Mouse (Mus musculus) limb, embryonic 11.5 days (tissue): ENCODE data around the gene Zscan20. TPM values are rescaled to one million over a fixed set of nuclear protein-coding genes. Genes with fewer than 3 reads are reported as not detected.
"Not testable (repeated sequence)": the region's sequence is repeated elsewhere in the genome, so short reads cannot be mapped to it uniquely, and the experiment has no call there.

Experiments
- ATAC-seq: fragments of 200-750 bp; cut with Nextera tagmentation; 2 replicates; pipeline ENCODE4 v1.8.0; 2017; ENCODE audit warnings: low read depth; ENCODE audit not compliant: insufficient number of reproducible peaks, low FRiP score, low TSS enrichment
- DNase-seq: peaks from one replicate; pipeline ENCODE4 v3.0.0-alpha.2; 2015; ENCODE audit warnings: low spot score
- H3K27ac ChIP-seq: fragments of 300-500 bp; sonication (generic); replicated peaks from 2 replicates; pipeline ENCODE4 v1.5.1; 2014; ENCODE audit warnings: low read depth, mild to moderate bottlenecking, low read length
- H3K27me3 ChIP-seq: fragments of 300-500 bp; sonication (generic); 2 replicates; pipeline ENCODE4 v1.6.1; 2014; ENCODE audit warnings: mild to moderate bottlenecking, low read length, mixed read lengths; ENCODE audit not compliant: control insufficient read depth, insufficient read depth
- H3K36me3 ChIP-seq: fragments of 300-500 bp; sonication (generic); 2 replicates; pipeline ENCODE4 v1.6.1; 2014; ENCODE audit warnings: mild to moderate bottlenecking, low read length, moderate library complexity, mixed read lengths; ENCODE audit not compliant: control insufficient read depth, insufficient read depth
- H3K4me1 ChIP-seq: fragments of 300-500 bp; sonication (generic); 2 replicates; pipeline ENCODE4 v1.6.1; 2014; ENCODE audit warnings: low read length, mixed read lengths; ENCODE audit not compliant: control insufficient read depth, insufficient read depth
- H3K4me2 ChIP-seq: fragments of 300-500 bp; sonication (generic); 2 replicates; pipeline ENCODE4 v1.6.1; 2014; ENCODE audit warnings: low read depth, mild to moderate bottlenecking, moderate library complexity; ENCODE audit not compliant: severe bottlenecking
- H3K4me3 ChIP-seq: fragments of 300-500 bp; sonication (generic); 2 replicates; pipeline ENCODE4 v1.5.1; 2014; ENCODE audit warnings: low read depth, low read length
- H3K9ac ChIP-seq: fragments of 300-500 bp; sonication (generic); 2 replicates; pipeline ENCODE4 v1.6.1; 2014; ENCODE audit warnings: mild to moderate bottlenecking, low read length
- H3K9me3 ChIP-seq: fragments of 300-500 bp; sonication (generic); 2 replicates; pipeline ENCODE4 v1.6.1; 2016; ENCODE audit warnings: low read length; ENCODE audit not compliant: control insufficient read depth
- WGBS: fragments of 180-500 bp; shearing (Covaris S2); extraction: QIAGEN DNeasy Blood & Tissue Kit; methylation state at CpG from one replicate; pipeline ENCODE4 v1.1.7; 2014; 5-methylcytosine and 5-hydroxymethylcytosine counted together
- polyA plus RNA-seq: library from polyadenylated mRNA; unstranded; fragments of >200 nt; fragmentation: Nextera tagmentation; extraction: Ambion mirVana; gene quantifications from 2 replicates; pipeline ENCODE4 v1.2.1, GENCODE M21; 2014

Gene Zscan20
- polyA plus RNA-seq, 1 experiment from 2014 or later: 4.5 TPM

GRCm38 (mm10) chr4:128618246-128618911 is 8.5 kb upstream of the Zscan20 start, which contains the start of gene Tlr12:
TSS of gene Tlr12 (minus strand) at chr4:128618619.
- Histone ChIP-seq H3K27ac (peak within 1 kb of the TSS; percentile 30; the same call in 1 of the 2 replicates), H3K9ac (no peak within 1 kb of the TSS), H3K36me3 (no peaks in the 10 kb centered on the region), H3K4me2 (0 out of 2 replicates have a peak within 1 kb of the TSS, but pooled peaks have one; percentile 7), H3K27me3 (no peaks in the 10 kb centered on the region), H3K4me3 (no peak within 1 kb of the TSS), H3K9me3 (no peaks in the 10 kb centered on the region), H3K4me1 (peaks cover 13% of the 10 kb centered on the region)
- WGBS: 45% methylated on average over 15 of the region's 15 CpGs
- ATAC-seq (no peak), DNase-seq (no peak)

GRCm38 (mm10) chr4:128617363-128618120 is 7.6 kb upstream of the Zscan20 start:
- no peaks in the 10 kb centered on the region for H3K36me3 ChIP-seq
- 78% methylated on average over 17 of the region's 17 CpGs for WGBS
- no peak overlapping the region for H3K4me3 ChIP-seq
- H3K27ac ChIP-seq: no peak overlapping the region
- peaks cover 13% of the 10 kb centered on the region for H3K4me1 ChIP-seq
- no peaks in the 10 kb centered on the region for H3K27me3 ChIP-seq
- H3K4me2 ChIP-seq: no peak overlapping the region
- no peak overlapping the region; the same call in 1 of the 2 replicates for H3K9ac ChIP-seq
- no peak for DNase-seq
- no peak for ATAC-seq
- no peaks in the 10 kb centered on the region for H3K9me3 ChIP-seq

GRCm38 (mm10) chr4:128615761-128616160 is 5.9 kb upstream of the Zscan20 start:
- DNase-seq (no peak), ATAC-seq (no peak)
- Histone ChIP-seq H3K27me3 (no peaks in the 10 kb centered on the region), H3K4me3 (no peak overlapping the region), H3K27ac (no peak overlapping the region), H3K4me1 (peaks cover 13% of the 10 kb centered on the region), H3K4me2 (no peak overlapping the region), H3K36me3 (no peaks in the 10 kb centered on the region), H3K9ac (no peak overlapping the region), H3K9me3 (no peaks in the 10 kb centered on the region)
- 92% methylated on average over 14 of the region's 14 CpGs for WGBS

GRCm38 (mm10) chr4:128613326-128613725 is 3.4 kb upstream of the Zscan20 start:
- no peak overlapping the region for H3K4me2 ChIP-seq
- H3K4me3 ChIP-seq: no peak overlapping the region
- no peak overlapping the region for H3K27ac ChIP-seq
- WGBS: 20% methylated on average over 8 of the region's 8 CpGs
- no peaks in the 10 kb centered on the region for H3K9me3 ChIP-seq
- no peak overlapping the region for H3K9ac ChIP-seq
- no peaks in the 10 kb centered on the region for H3K27me3 ChIP-seq
- H3K4me1 ChIP-seq: peaks cover 8% of the 10 kb centered on the region
- DNase-seq (peak; percentile 77), ATAC-seq (no peak)
- no peaks in the 10 kb centered on the region for H3K36me3 ChIP-seq

GRCm38 (mm10) chr4:128611726-128612125 is 1.8 kb upstream of the Zscan20 start:
- H3K4me1 ChIP-seq, H3K9ac ChIP-seq, H3K27me3 ChIP-seq, ATAC-seq, H3K27ac ChIP-seq, H3K9me3 ChIP-seq, H3K4me2 ChIP-seq, H3K4me3 ChIP-seq, DNase-seq, H3K36me3 ChIP-seq: not testable (repeated sequence)
- WGBS: 85% methylated on average over 3 of the region's 3 CpGs

- Histone ChIP-seq H3K9me3 (no peaks in the 10 kb centered on the region), H3K36me3 (no peaks in the 10 kb centered on the region), H3K9ac (no peak overlapping the region), H3K4me1 (peaks cover 5% of the 10 kb centered on the region; the same call in 1 of the 2 replicates), H3K4me3 (no peak overlapping the region), H3K4me2 (peak overlapping the region; percentile 31; the same call in 1 of the 2 replicates), H3K27me3 (no peaks in the 10 kb centered on the region), H3K27ac (no peak overlapping the region)
- 32% methylated on average over 10 of the region's 10 CpGs for WGBS
- DNase-seq (no peak), ATAC-seq (no peak)
These were observed 808 bp upstream of the Zscan20 start for GRCm38 (mm10) chr4:128610706-128611105.

GRCm38 (mm10) chr4:128609276-128609924 is 498 bp downstream of the Zscan20 start:
- H3K4me1 ChIP-seq: peaks cover 5% of the 10 kb centered on the region; the same call in 1 of the 2 replicates
- no peaks in the 10 kb centered on the region for H3K9me3 ChIP-seq
- H3K4me3 ChIP-seq: peak overlapping the region; percentile 67
- 12% methylated on average over 21 of the region's 27 CpGs for WGBS
- no peak for DNase-seq
- H3K4me2 ChIP-seq: peak overlapping the region; percentile 69
- H3K9ac ChIP-seq: peak overlapping the region; percentile 52
- H3K36me3 ChIP-seq: no peaks in the 10 kb centered on the region
- no peaks in the 10 kb centered on the region for H3K27me3 ChIP-seq
- H3K27ac ChIP-seq: no peak overlapping the region
- ATAC-seq: no peak; the same call in 1 of the 2 replicates

GRCm38 (mm10) chr4:128607661-128608060 is 2.2 kb downstream of the Zscan20 start:
- Histone ChIP-seq H3K9ac (no peak overlapping the region), H3K4me1 (peaks cover 5% of the 10 kb centered on the region; the same call in 1 of the 2 replicates), H3K4me2 (no peak overlapping the region), H3K27ac (no peak overlapping the region), H3K4me3 (no peak overlapping the region), H3K27me3 (no peaks in the 10 kb centered on the region), H3K9me3 (no peaks in the 10 kb centered on the region), H3K36me3 (no peaks in the 10 kb centered on the region; the same call in 1 of the 2 replicates)
- DNase-seq: no peak
- ATAC-seq: no peak
- 90% methylated on average over 11 of the region's 11 CpGs for WGBS
